Mouse (Mus musculus): Measurements from ENCODE around the gene Ruvbl2. TPM values are rescaled to one million over a fixed set of nuclear protein-coding genes. Genes with fewer than 3 reads are reported as not detected.
"Not testable (repeated sequence)": the region's sequence is repeated elsewhere in the genome, so short reads cannot be mapped to it uniquely, and the experiment has no call there.

The Ruvbl2 gene
- total RNA-seq (2015; ENCODE audit: low replicate concordance) (39.0 and 53.3 TPM in 2 replicates), total RNA-seq (2017; ENCODE audit: low replicate concordance) (22.6 and 28.8 TPM in 2 replicates)

- ATAC-seq (replicated peaks; ENCODE audit: low FRiP score, poor library complexity, severe bottlenecking) = no peak
Measured at GRCm38 (mm10) chr7:45437521-45438276, at the start of gene Ruvbl2. Gene Ruvbl2, minus strand, starts transcription at chr7:45438096.

- ATAC-seq (replicated peaks; ENCODE audit: low FRiP score, poor library complexity, severe bottlenecking) = no peak
Measured at GRCm38 (mm10) chr7:45486761-45487415, 49.0 kb upstream of the Ruvbl2 start, which contains the start of gene Gm45808. Gene Gm45808, minus strand, starts transcription at chr7:45486811.

- no peak for ATAC-seq (replicated peaks; ENCODE audit: low FRiP score, poor library complexity, severe bottlenecking)
Measured at GRCm38 (mm10) chr7:45486158-45486557, 48.3 kb upstream of the Ruvbl2 start.

GRCm38 (mm10) chr7:45484985-45485384, 47.1 kb upstream of the Ruvbl2 start:
- ATAC-seq (replicated peaks; ENCODE audit: low FRiP score, poor library complexity, severe bottlenecking) = not testable (repeated sequence)

- no peak for ATAC-seq (replicated peaks; ENCODE audit: low FRiP score, poor library complexity, severe bottlenecking)
Measured at GRCm38 (mm10) chr7:45482166-45482565, 44.3 kb upstream of the Ruvbl2 start.

GRCm38 (mm10) chr7:45481374-45481927, 43.6 kb upstream of the Ruvbl2 start, which contains the start of gene Tulp2:
Gene Tulp2, plus strand, starts transcription at chr7:45481877.
- peak; percentile 90 for ATAC-seq (replicated peaks; ENCODE audit: low FRiP score, poor library complexity, severe bottlenecking)

GRCm38 (mm10) chr7:45480310-45480709, 42.4 kb upstream of the Ruvbl2 start:
- not testable (repeated sequence) for ATAC-seq (replicated peaks; ENCODE audit: low FRiP score, poor library complexity, severe bottlenecking)

- ATAC-seq (replicated peaks; ENCODE audit: low FRiP score, poor library complexity, severe bottlenecking) = no peak
Measured at GRCm38 (mm10) chr7:45478774-45479173, 40.9 kb upstream of the Ruvbl2 start.

- ATAC-seq (replicated peaks; ENCODE audit: low FRiP score, poor library complexity, severe bottlenecking) = peak; percentile 84
Measured at GRCm38 (mm10) chr7:45477003-45477402, 39.1 kb upstream of the Ruvbl2 start.

- ATAC-seq (replicated peaks; ENCODE audit: low FRiP score, poor library complexity, severe bottlenecking) = no peak
Measured at GRCm38 (mm10) chr7:45476453-45476852, 38.6 kb upstream of the Ruvbl2 start.

GRCm38 (mm10) chr7:45475291-45475969, 37.5 kb upstream of the Ruvbl2 start:
- ATAC-seq (replicated peaks; ENCODE audit: low FRiP score, poor library complexity, severe bottlenecking) = no peak

- ATAC-seq (replicated peaks; ENCODE audit: low FRiP score, poor library complexity, severe bottlenecking) = peak; percentile 72
Measured at GRCm38 (mm10) chr7:45470869-45471268, 33.0 kb upstream of the Ruvbl2 start.

- ATAC-seq (replicated peaks; ENCODE audit: low FRiP score, poor library complexity, severe bottlenecking) = peak; percentile 37
Measured at GRCm38 (mm10) chr7:45467090-45467670, 29.3 kb upstream of the Ruvbl2 start.

- peak; percentile 88 for ATAC-seq (replicated peaks; ENCODE audit: low FRiP score, poor library complexity, severe bottlenecking)
Measured at GRCm38 (mm10) chr7:45466283-45467089, 28.6 kb upstream of the Ruvbl2 start, which contains the start of gene Bax. Gene Bax, minus strand, starts transcription at chr7:45466898.

GRCm38 (mm10) chr7:45465549-45465948, 27.7 kb upstream of the Ruvbl2 start:
- no peak for ATAC-seq (replicated peaks; ENCODE audit: low FRiP score, poor library complexity, severe bottlenecking)

- no peak for ATAC-seq (replicated peaks; ENCODE audit: low FRiP score, poor library complexity, severe bottlenecking)
Measured at GRCm38 (mm10) chr7:45465112-45465511, 27.2 kb upstream of the Ruvbl2 start.

- no peak for ATAC-seq (replicated peaks; ENCODE audit: low FRiP score, poor library complexity, severe bottlenecking)
Measured at GRCm38 (mm10) chr7:45463987-45464778, 26.3 kb upstream of the Ruvbl2 start.

- ATAC-seq (replicated peaks; ENCODE audit: low FRiP score, poor library complexity, severe bottlenecking) = not testable (repeated sequence)
Measured at GRCm38 (mm10) chr7:45462868-45463267, 25.0 kb upstream of the Ruvbl2 start.

Measured in erythroid progenitor cell, adult 5-6 weeks (primary cell).